Mouse (Mus musculus) kidney, embryonic 14.5 days (tissue): ENCODE measurements around the gene Hmgn5. TPM values are rescaled to one million over a fixed set of nuclear protein-coding genes. Genes with fewer than 3 reads are reported as not detected.

Experiments
- polyA plus RNA-seq: library from polyadenylated mRNA; unstranded; fragments of >200 nt; fragmentation: Nextera tagmentation; extraction: Ambion mirVana; gene quantifications from 2 replicates; pipeline ENCODE4 v1.2.1, GENCODE M21; 2014

Hmgn5 gene
- polyA plus RNA-seq, 1 experiment from 2014 or later = 29.5 TPM

Other genes with a start within 250 kb of the Hmgn5 start
- 3.1 and 4.5 TPM in 2 replicates for gene Brwd3, start 179.0 kb downstream of the Hmgn5 start, polyA plus RNA-seq
- 145 and 169 TPM in 2 replicates for gene Sh3bgrl, start 82.0 kb upstream of the Hmgn5 start, polyA plus RNA-seq
- 0.11 and 0.22 TPM in 2 replicates for gene Gm6377, start 183.4 kb upstream of the Hmgn5 start, polyA plus RNA-seq